ENCODE assay signal across 17 mouse cellular contexts in genomic region chr6:31658447-31659199, GRCm38 (mm10).
DNase-seq lines count a peak whose midpoint lies in the region; ATAC-seq and TF ChIP-seq lines count a peak whose summit lies in the region.
"Had no signal": no experiment of that assay in that cellular context is flagged by ENCODE, and none has a peak within 500 bp of the region (broad histone marks: within the 10 kb centered on the region; RNA-seq: fewer than 3 reads in every experiment).

No protein-coding gene starts in this region.

- no peak for TF ChIP-seq CTCF in stomach, postnatal 0 days (IDR thresholded peaks at IDR 0.05; ENCODE audit: low read depth)

- no peak overlapping the region for H3K4me3 ChIP-seq in stomach, embryonic 15.5 days (replicated peaks)
- no peak overlapping the region for H3K4me3 ChIP-seq in stomach, postnatal 0 days (ENCODE audit: low read depth, low read length)
- peak overlapping the region; percentile 49 for H3K4me3 ChIP-seq in liver, embryonic 12.5 days
- H3K4me3 ChIP-seq in midbrain, embryonic 15.5 days = no peak overlapping the region
- H3K4me3 ChIP-seq: gastrocnemius, adult 2 months had no signal

- H3K4me2 ChIP-seq in stomach, embryonic 15.5 days = no peak overlapping the region
- H3K4me2 ChIP-seq in stomach, postnatal 0 days (replicated peaks; ENCODE audit: low read depth) = no peak overlapping the region
- peak overlapping the region; percentile 74 for H3K4me2 ChIP-seq in liver, embryonic 12.5 days
- H3K4me2 ChIP-seq in midbrain, embryonic 15.5 days = no peak overlapping the region
- H3K4me2 ChIP-seq: hindbrain, embryonic 14.5 days had no signal

- WGBS in stomach, embryonic 15.5 days = 80% methylated on average over 19 of the region's 19 CpGs
- 81% methylated on average over 19 of the region's 19 CpGs for WGBS in stomach, postnatal 0 days
- 34% methylated on average over 19 of the region's 19 CpGs for WGBS in liver, embryonic 12.5 days (ENCODE audit: insufficient replicate concordance)
- WGBS in midbrain, embryonic 15.5 days = 85% methylated on average over 19 of the region's 19 CpGs

- H3K27ac ChIP-seq in stomach, embryonic 15.5 days = no peak overlapping the region
- H3K27ac ChIP-seq in stomach, postnatal 0 days (replicated peaks) = no peak overlapping the region
- peak overlapping the region; percentile 93 for H3K27ac ChIP-seq in liver, embryonic 12.5 days
- no peak overlapping the region for H3K27ac ChIP-seq in midbrain, embryonic 15.5 days
- H3K27ac ChIP-seq: gastrocnemius, adult 2 months; hindbrain, embryonic 14.5 days had no signal

- peak; percentile 45 for ATAC-seq in frontal cortex, adult (ENCODE audit: low TSS enrichment)
- peak; percentile 76; the same call in 1 of the 2 replicates for ATAC-seq in stomach, embryonic 15.5 days (ENCODE audit: insufficient read depth, low FRiP score, low read depth)
- ATAC-seq in stomach, postnatal 0 days (ENCODE audit: low FRiP score, low TSS enrichment) = no peak
- ATAC-seq in liver, embryonic 12.5 days = peak; percentile 96
- ATAC-seq in megakaryocyte-erythroid progenitor cell, adult 5-6 weeks (replicated peaks; ENCODE audit: low FRiP score, low TSS enrichment, poor library complexity, severe bottlenecking) = peak; percentile 90
- no peak for ATAC-seq in midbrain, embryonic 15.5 days (replicated peaks)
- ATAC-seq: CD4-positive, CD25-positive, alpha-beta regulatory T cell, adult 4 months; forebrain, postnatal 0 days; lung, postnatal 0 days had no signal

- H3K9me3 ChIP-seq in stomach, embryonic 15.5 days = no peaks in the 10 kb centered on the region
- H3K9me3 ChIP-seq in stomach, postnatal 0 days (ENCODE audit: control insufficient read depth, low read length) = no peaks in the 10 kb centered on the region
- H3K9me3 ChIP-seq in liver, embryonic 12.5 days (replicated peaks) = no peaks in the 10 kb centered on the region
- no peaks in the 10 kb centered on the region for H3K9me3 ChIP-seq in midbrain, embryonic 15.5 days

- no peaks in the 10 kb centered on the region for H3K27me3 ChIP-seq in stomach, embryonic 15.5 days (replicated peaks)
- no peaks in the 10 kb centered on the region for H3K27me3 ChIP-seq in stomach, postnatal 0 days (ENCODE audit: control insufficient read depth, insufficient read depth, low read length)
- H3K27me3 ChIP-seq in liver, embryonic 12.5 days (replicated peaks) = no peaks in the 10 kb centered on the region
- H3K27me3 ChIP-seq in midbrain, embryonic 15.5 days (replicated peaks) = peaks cover 5% of the 10 kb centered on the region; the same call in 1 of the 2 replicates

- DNase-seq in frontal cortex, postnatal 36 days (ENCODE audit: low spot score in 2 of 2) = no peak
- DNase-seq in stomach, postnatal 0 days (ENCODE audit: low spot score) = no peak
- DNase-seq in kidney, postnatal 25 days = no peak
- DNase-seq: adrenal gland, postnatal 25 days; cerebellum, adult 8-10 months; forebrain, postnatal 0 days; gastrocnemius, adult 2 months; kidney, adult 8-10 months; right cerebral cortex, postnatal 25 days had no signal

- no peak overlapping the region for H3K9ac ChIP-seq in stomach, embryonic 15.5 days
- no peak overlapping the region for H3K9ac ChIP-seq in stomach, postnatal 0 days (ENCODE audit: low read length)
- H3K9ac ChIP-seq in liver, embryonic 12.5 days = peak overlapping the region; percentile 63
- H3K9ac ChIP-seq in midbrain, embryonic 15.5 days = no peak overlapping the region
- H3K9ac ChIP-seq: forebrain, postnatal 0 days; hindbrain, embryonic 14.5 days had no signal

- no peak for TF ChIP-seq EP300 in stomach, postnatal 0 days (optimal IDR thresholded peaks at IDR 0.05)

- no peaks in the 10 kb centered on the region for H3K36me3 ChIP-seq in stomach, embryonic 15.5 days
- no peaks in the 10 kb centered on the region for H3K36me3 ChIP-seq in stomach, postnatal 0 days (ENCODE audit: control insufficient read depth, insufficient read depth, low read length)
- no peaks in the 10 kb centered on the region for H3K36me3 ChIP-seq in liver, embryonic 12.5 days
- no peaks in the 10 kb centered on the region for H3K36me3 ChIP-seq in midbrain, embryonic 15.5 days (replicated peaks)

- no peaks in the 10 kb centered on the region for H3K4me1 ChIP-seq in stomach, embryonic 15.5 days
- no peaks in the 10 kb centered on the region for H3K4me1 ChIP-seq in stomach, postnatal 0 days (replicated peaks; ENCODE audit: control insufficient read depth, insufficient read depth)
- peaks cover 48% of the 10 kb centered on the region for H3K4me1 ChIP-seq in liver, embryonic 12.5 days
- H3K4me1 ChIP-seq in midbrain, embryonic 15.5 days = no peaks in the 10 kb centered on the region

Comparison
In these comparisons a context has a peak if more than half of its experiments do, and no peak if none do; other contexts are left out.
1. ATAC-seq: peak in frontal cortex, adult (single experiment), stomach, embryonic 15.5 days (single experiment), liver, embryonic 12.5 days (single experiment) and megakaryocyte-erythroid progenitor cell, adult 5-6 weeks (single experiment); none in stomach, postnatal 0 days (single experiment) and midbrain, embryonic 15.5 days (single experiment).